Mouse (Mus musculus): ENCODE measurements around the gene Sh3bp5.

DNA sequence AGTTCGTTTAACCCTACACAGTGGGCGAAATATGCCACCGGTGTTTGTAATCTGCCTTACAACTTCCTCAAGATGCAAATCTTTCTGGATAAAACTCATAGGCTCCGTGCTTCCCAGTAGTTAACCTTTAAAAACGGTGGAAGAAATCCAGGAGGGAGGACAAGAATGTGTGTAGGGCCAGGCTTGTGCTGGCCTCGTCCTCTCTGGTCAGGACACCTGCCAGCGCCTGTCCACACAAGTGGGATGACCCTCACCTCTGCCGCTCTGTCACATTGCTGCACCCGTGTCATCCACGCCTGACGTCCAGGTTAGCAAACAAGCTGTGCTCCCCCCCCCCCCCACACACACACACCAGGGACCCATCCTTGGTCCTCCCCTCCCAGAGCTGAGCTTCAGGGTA lies 3.4 kb upstream of the Sh3bp5 start:
- TF ChIP-seq CTCF (IDR thresholded peaks at IDR 0.05; ENCODE audit: low read depth, low read length) (no peak), GATA1 (IDR thresholded peaks at IDR 0.05; ENCODE audit: borderline replicate concordance, low read length) (no peak), POLR2AphosphoS5 (IDR thresholded peaks at IDR 0.05; ENCODE audit: insufficient replicate concordance, low read depth, low read length) (no peak)

All from G1E (cell line).